Mouse (Mus musculus): ENCODE data around the gene Ky. TPM values are rescaled to one million over a fixed set of nuclear protein-coding genes. Genes with fewer than 3 reads are reported as not detected.

Ky gene
- polyA plus RNA-seq, 1 experiment = 0.16 TPM

GRCm38 (mm10) chr9:102502015-102502633 is 3.4 kb upstream of the Ky start:
- DNase-seq (ENCODE audit: low read depth in 1 of 2, low spot score in 2 of 2) = no peak
- Histone ChIP-seq H3K27ac (ENCODE audit: insufficient read depth, low read length) (no peak overlapping the region), H3K36me3 (ENCODE audit: control insufficient read depth, insufficient read depth, low read length) (no peaks in the 10 kb centered on the region), H3K27me3 (ENCODE audit: control insufficient read depth, insufficient read depth, low read length) (peaks cover 5% of the 10 kb centered on the region; the same call in 1 of the 2 replicates), H3K4me3 (ENCODE audit: extremely low read depth, insufficient read depth, insufficient read length) (no peak overlapping the region), H3K4me1 (ENCODE audit: control insufficient read depth, insufficient read depth, insufficient read length) (peaks cover 3% of the 10 kb centered on the region; the same call in 1 of the 2 replicates)
- TF ChIP-seq CTCF (IDR thresholded peaks at IDR 0.05; ENCODE audit: extremely low read depth, insufficient read depth, insufficient read length, insufficient replicate concordance) (no peak), POLR2A (IDR thresholded peaks at IDR 0.05; ENCODE audit: low read depth, low read length) (no peak)
- WGBS = 87% methylated on average over 11 of the region's 11 CpGs

- Histone ChIP-seq H3K27ac (ENCODE audit: insufficient read depth, low read length) (no peak overlapping the region), H3K27me3 (ENCODE audit: control insufficient read depth, insufficient read depth, low read length) (peaks cover 5% of the 10 kb centered on the region; the same call in 1 of the 2 replicates), H3K36me3 (ENCODE audit: control insufficient read depth, insufficient read depth, low read length) (no peaks in the 10 kb centered on the region), H3K4me3 (ENCODE audit: extremely low read depth, insufficient read depth, insufficient read length) (no peak overlapping the region), H3K4me1 (ENCODE audit: control insufficient read depth, insufficient read depth, insufficient read length) (peaks cover 3% of the 10 kb centered on the region; the same call in 1 of the 2 replicates)
- no peak for DNase-seq (ENCODE audit: low read depth in 1 of 2, low spot score in 2 of 2)
- WGBS = 66% methylated on average over 3 of the region's 3 CpGs
- no peak for TF ChIP-seq CTCF (IDR thresholded peaks at IDR 0.05; ENCODE audit: extremely low read depth, insufficient read depth, insufficient read length, insufficient replicate concordance)
- no peak for TF ChIP-seq POLR2A (IDR thresholded peaks at IDR 0.05; ENCODE audit: low read depth, low read length)
Observed at GRCm38 (mm10) chr9:102504716-102505378, 703 bp upstream of the Ky start.

- no peak for DNase-seq (ENCODE audit: low read depth in 1 of 2, low spot score in 2 of 2)
- H3K27me3 ChIP-seq (ENCODE audit: control insufficient read depth, insufficient read depth, low read length) = peaks cover 5% of the 10 kb centered on the region; the same call in 1 of the 2 replicates
- 86% methylated on average over 3 of the region's 3 CpGs for whole genome bisulfite sequencing
- no peak for TF ChIP-seq CTCF (IDR thresholded peaks at IDR 0.05; ENCODE audit: extremely low read depth, insufficient read depth, insufficient read length, insufficient replicate concordance)
- TF ChIP-seq POLR2A (IDR thresholded peaks at IDR 0.05; ENCODE audit: low read depth, low read length) = no peak
- H3K4me3 ChIP-seq (ENCODE audit: extremely low read depth, insufficient read depth, insufficient read length) = no peak overlapping the region
- H3K27ac ChIP-seq (ENCODE audit: insufficient read depth, low read length) = no peak overlapping the region
- H3K4me1 ChIP-seq (ENCODE audit: control insufficient read depth, insufficient read depth, insufficient read length) = peaks cover 3% of the 10 kb centered on the region; the same call in 1 of the 2 replicates
- no peaks in the 10 kb centered on the region for H3K36me3 ChIP-seq (ENCODE audit: control insufficient read depth, insufficient read depth, low read length)
Observed at GRCm38 (mm10) chr9:102508315-102508714, 2.8 kb downstream of the Ky start.

GRCm38 (mm10) chr9:102511423-102511822 is 5.9 kb downstream of the Ky start:
- no peak for TF ChIP-seq CTCF (IDR thresholded peaks at IDR 0.05; ENCODE audit: extremely low read depth, insufficient read depth, insufficient read length, insufficient replicate concordance)
- TF ChIP-seq POLR2A (IDR thresholded peaks at IDR 0.05; ENCODE audit: low read depth, low read length) = no peak
- DNase-seq (ENCODE audit: low read depth in 1 of 2, low spot score in 2 of 2) = no peak
- Histone ChIP-seq H3K36me3 (ENCODE audit: control insufficient read depth, insufficient read depth, low read length) (no peaks in the 10 kb centered on the region), H3K4me3 (ENCODE audit: extremely low read depth, insufficient read depth, insufficient read length) (no peak overlapping the region), H3K27ac (ENCODE audit: insufficient read depth, low read length) (no peak overlapping the region), H3K4me1 (ENCODE audit: control insufficient read depth, insufficient read depth, insufficient read length) (no peaks in the 10 kb centered on the region), H3K27me3 (ENCODE audit: control insufficient read depth, insufficient read depth, low read length) (0 out of 2 replicates have a peak, but pooled peaks cover under 1% of the 10 kb centered on the region)
- WGBS = 51% methylated on average over 8 of the region's 8 CpGs

GRCm38 (mm10) chr9:102513578-102513977 is 8.0 kb downstream of the Ky start:
- no peaks in the 10 kb centered on the region for H3K27me3 ChIP-seq (ENCODE audit: control insufficient read depth, insufficient read depth, low read length)
- no peaks in the 10 kb centered on the region for H3K36me3 ChIP-seq (ENCODE audit: control insufficient read depth, insufficient read depth, low read length)
- TF ChIP-seq POLR2A (IDR thresholded peaks at IDR 0.05; ENCODE audit: low read depth, low read length) (no peak), CTCF (IDR thresholded peaks at IDR 0.05; ENCODE audit: extremely low read depth, insufficient read depth, insufficient read length, insufficient replicate concordance) (no peak)
- 75% methylated on average over 4 of the region's 4 CpGs for WGBS
- no peaks in the 10 kb centered on the region for H3K4me1 ChIP-seq (ENCODE audit: control insufficient read depth, insufficient read depth, insufficient read length)
- DNase-seq (ENCODE audit: low read depth in 1 of 2, low spot score in 2 of 2) = no peak
- H3K4me3 ChIP-seq (ENCODE audit: extremely low read depth, insufficient read depth, insufficient read length) = no peak overlapping the region
- no peak overlapping the region for H3K27ac ChIP-seq (ENCODE audit: insufficient read depth, low read length)

- no peak for DNase-seq (ENCODE audit: low read depth in 1 of 2, low spot score in 2 of 2)
- WGBS = 92% methylated on average over 9 of the region's 9 CpGs
- Histone ChIP-seq H3K27ac (ENCODE audit: insufficient read depth, low read length) (no peak overlapping the region), H3K4me1 (ENCODE audit: control insufficient read depth, insufficient read depth, insufficient read length) (no peaks in the 10 kb centered on the region; the same call in 1 of the 2 replicates), H3K36me3 (ENCODE audit: control insufficient read depth, insufficient read depth, low read length) (no peaks in the 10 kb centered on the region), H3K27me3 (ENCODE audit: control insufficient read depth, insufficient read depth, low read length) (no peaks in the 10 kb centered on the region), H3K4me3 (ENCODE audit: extremely low read depth, insufficient read depth, insufficient read length) (no peak overlapping the region)
- no peak for TF ChIP-seq POLR2A (IDR thresholded peaks at IDR 0.05; ENCODE audit: low read depth, low read length)
- no peak for TF ChIP-seq CTCF (IDR thresholded peaks at IDR 0.05; ENCODE audit: extremely low read depth, insufficient read depth, insufficient read length, insufficient replicate concordance)
Observed at GRCm38 (mm10) chr9:102518443-102518842, 12.9 kb downstream of the Ky start.

GRCm38 (mm10) chr9:102521396-102521795 is 15.8 kb downstream of the Ky start:
- Histone ChIP-seq H3K4me1 (ENCODE audit: control insufficient read depth, insufficient read depth, insufficient read length) (no peaks in the 10 kb centered on the region; the same call in 1 of the 2 replicates), H3K27ac (ENCODE audit: insufficient read depth, low read length) (no peak overlapping the region), H3K27me3 (ENCODE audit: control insufficient read depth, insufficient read depth, low read length) (no peaks in the 10 kb centered on the region), H3K4me3 (ENCODE audit: extremely low read depth, insufficient read depth, insufficient read length) (no peak overlapping the region), H3K36me3 (ENCODE audit: control insufficient read depth, insufficient read depth, low read length) (no peaks in the 10 kb centered on the region)
- no peak for DNase-seq (ENCODE audit: low read depth in 1 of 2, low spot score in 2 of 2)
- 22% methylated on average over 4 of the region's 4 CpGs for WGBS
- TF ChIP-seq POLR2A (IDR thresholded peaks at IDR 0.05; ENCODE audit: low read depth, low read length) (no peak), CTCF (IDR thresholded peaks at IDR 0.05; ENCODE audit: extremely low read depth, insufficient read depth, insufficient read length, insufficient replicate concordance) (no peak)

Measured in spleen, adult 2 months (tissue).